Comparison of ENCODE assay signal across 12 mouse cellular contexts in the genomic region with DNA sequence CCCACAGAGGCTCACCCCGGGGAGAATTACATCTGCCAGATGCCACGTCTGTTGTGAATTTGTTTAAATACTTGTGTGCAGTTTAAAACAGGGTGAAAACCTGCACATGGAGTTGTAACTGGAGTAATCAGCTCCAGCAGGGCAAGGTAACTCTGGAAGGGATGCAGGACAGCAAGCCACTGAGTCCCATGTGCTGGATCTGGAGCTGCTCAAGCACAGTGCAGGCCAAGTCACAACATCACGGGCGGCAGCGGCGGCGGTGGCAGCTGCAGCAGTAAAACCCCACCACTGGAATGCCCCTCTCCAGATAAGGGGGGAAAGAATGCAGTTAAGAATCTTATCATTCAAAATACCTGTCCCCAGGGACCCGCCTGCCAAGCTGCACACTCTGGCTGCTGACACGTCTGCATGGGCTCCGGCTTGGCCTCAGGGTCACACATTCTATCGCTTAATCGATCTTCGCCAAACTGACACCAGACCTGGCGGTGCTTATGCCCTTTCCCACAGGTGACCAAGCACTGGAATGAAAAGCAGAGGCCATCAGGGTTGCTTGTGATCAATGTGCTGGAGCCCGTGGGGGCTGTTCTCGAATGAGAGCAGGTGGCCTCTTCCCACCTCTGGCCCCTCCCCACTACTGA. TPM values are rescaled to one million over a fixed set of nuclear protein-coding genes. Genes with fewer than 3 reads are reported as not detected.
DNase-seq lines count a peak whose midpoint lies in the region; ATAC-seq and TF ChIP-seq lines count a peak whose summit lies in the region.
"Had no signal": no experiment of that assay in that cellular context is flagged by ENCODE, and none has a peak within 500 bp of the region (broad histone marks: within the 10 kb centered on the region; RNA-seq: fewer than 3 reads in every experiment).

No protein-coding gene starts in this region.

- TF ChIP-seq CTCF in left cerebral cortex, adult 2 months (IDR thresholded peaks at IDR 0.05), result no peak

- WGBS in limb, embryonic 10.5 days, result 28% methylated on average over 16 of the region's 16 CpGs
- 21% methylated on average over 16 of the region's 16 CpGs for WGBS in stomach, embryonic 14.5 days

- H3K9me3 ChIP-seq in limb, embryonic 10.5 days (replicated peaks), result no peaks in the 10 kb centered on the region
- H3K9me3 ChIP-seq in stomach, embryonic 14.5 days (ENCODE audit: control insufficient read depth, low read depth, low read length), result no peaks in the 10 kb centered on the region
- H3K9me3 ChIP-seq: midbrain, embryonic 12.5 days had no signal

- intact Hi-C loops in left cerebral cortex, adult 2 months (cut with DNase I), result no loop called here
- intact Hi-C loops in left cerebral cortex, postnatal 25 days (cut with DNase I), result no loop called here

- H3K4me3 ChIP-seq in left cerebral cortex, adult 2 months, result no peak overlapping the region
- peak overlapping the region; percentile 24 for H3K4me3 ChIP-seq in limb, embryonic 10.5 days
- no peak overlapping the region for H3K4me3 ChIP-seq in stomach, embryonic 14.5 days (ENCODE audit: low read depth, low read length)
- H3K4me3 ChIP-seq: midbrain, embryonic 12.5 days had no signal

- no peak for DNase-seq in left cerebral cortex, adult 2 months (ENCODE audit: extremely low spot score in 1 of 2, low spot score in 2 of 2)
- DNase-seq in left cerebral cortex, postnatal 25 days (ENCODE audit: low spot score in 2 of 2), result no peak
- DNase-seq in forelimb bud, embryonic 11.5 days (ENCODE audit: low read depth, low spot score), result peak; percentile 59
- peak; percentile 57 for DNase-seq in limb, embryonic 10.5 days (ENCODE audit: low spot score)
- no peak for DNase-seq in natural killer cell, adult 2 months (ENCODE audit: low spot score in 2 of 2)
- no peak for DNase-seq in cerebellum, postnatal 4 days (ENCODE audit: low spot score in 2 of 2)
- no peak for DNase-seq in cerebellum, postnatal 14 days
- DNase-seq: cerebellum, adult 9-10 months; thymus, postnatal 14 days had no signal

- peaks cover 29% of the 10 kb centered on the region for H3K4me1 ChIP-seq in limb, embryonic 10.5 days
- peaks cover 22% of the 10 kb centered on the region for H3K4me1 ChIP-seq in stomach, embryonic 14.5 days (ENCODE audit: control insufficient read depth, insufficient read depth, low read length)
- H3K4me1 ChIP-seq: midbrain, embryonic 12.5 days had no signal

- no peak overlapping the region for H3K9ac ChIP-seq in stomach, embryonic 14.5 days (replicated peaks; ENCODE audit: low read depth, low read length)
- H3K9ac ChIP-seq: midbrain, embryonic 12.5 days had no signal

- H3K27ac ChIP-seq in left cerebral cortex, adult 2 months, result peak overlapping the region; percentile 64
- H3K27ac ChIP-seq in limb, embryonic 10.5 days, result 0 out of 2 replicates have a peak overlapping the region, but pooled peaks have one; percentile 50
- H3K27ac ChIP-seq in stomach, embryonic 14.5 days (ENCODE audit: low read length), result peak overlapping the region; percentile 95
- H3K27ac ChIP-seq: midbrain, embryonic 12.5 days had no signal

- H3K36me3 ChIP-seq in limb, embryonic 10.5 days, result peaks cover 2% of the 10 kb centered on the region; the same call in 1 of the 2 replicates
- H3K36me3 ChIP-seq in stomach, embryonic 14.5 days (ENCODE audit: control insufficient read depth, insufficient read depth, low read length), result peaks cover 4% of the 10 kb centered on the region; the same call in 1 of the 2 replicates
- H3K36me3 ChIP-seq: midbrain, embryonic 12.5 days had no signal

- peak overlapping the region; percentile 7; the same call in 1 of the 2 replicates for H3K4me2 ChIP-seq in stomach, embryonic 14.5 days (replicated peaks; ENCODE audit: low read depth, low read length)
- H3K4me2 ChIP-seq: midbrain, embryonic 12.5 days had no signal

- peak; percentile 67; the same call in 1 of the 2 replicates for ATAC-seq in stomach, embryonic 14.5 days (ENCODE audit: insufficient number of reproducible peaks, insufficient read depth, low FRiP score, low read depth)

- H3K27me3 ChIP-seq in limb, embryonic 10.5 days (ENCODE audit: low read depth, poor library complexity, severe bottlenecking), result no peaks in the 10 kb centered on the region
- no peaks in the 10 kb centered on the region for H3K27me3 ChIP-seq in stomach, embryonic 14.5 days (ENCODE audit: control insufficient read depth, insufficient read depth, low read length)
- H3K27me3 ChIP-seq: midbrain, embryonic 12.5 days had no signal

RNA-seq across cellular contexts. Expression of gene Gm15737, which starts 0.5 kb away (rescaled TPM):
- total RNA-seq in left cerebral cortex, adult 2 months (2021), result not detected
- total RNA-seq in left cerebral cortex, postnatal 25 days (2021), result not detected
- polyA plus RNA-seq in limb, embryonic 10.5 days (2016; fragmentation: Nextera tagmentation; extraction: Ambion mirVana), result not detected in 2 replicates
- polyA plus RNA-seq in stomach, embryonic 14.5 days (2014; fragmentation: Nextera tagmentation; extraction: Ambion mirVana), result 0.13 and 0.50 TPM in 2 replicates
- total RNA-seq: MEL had no signal
- polyA plus RNA-seq: midbrain, embryonic 12.5 days had no signal

RNA-seq across cellular contexts. Expression of gene A730049H05Rik, which starts 53.4 kb away (rescaled TPM):
- total RNA-seq in left cerebral cortex, adult 2 months (2021), result under 1 TPM; 0.14 to 0.16 TPM
- under 1 TPM in 1 of 2 experiments, not detected in 1; 0.16 TPM for total RNA-seq in left cerebral cortex, postnatal 25 days (2021)
- 0.30 and 0.39 TPM in 2 replicates for polyA plus RNA-seq in limb, embryonic 10.5 days (2016; fragmentation: Nextera tagmentation; extraction: Ambion mirVana)
- 0.56 and 1.5 TPM in 2 replicates for polyA plus RNA-seq in stomach, embryonic 14.5 days (2014; fragmentation: Nextera tagmentation; extraction: Ambion mirVana)
- total RNA-seq: MEL had no signal

Comparison
In these comparisons a context has a peak if more than half of its experiments do, and no peak if none do; other contexts are left out.
1. DNase-seq: peak in forelimb bud, embryonic 11.5 days (single experiment) and limb, embryonic 10.5 days (single experiment); none in left cerebral cortex, adult 2 months (0 of 2), left cerebral cortex, postnatal 25 days (0 of 2), natural killer cell, adult 2 months (0 of 2), cerebellum, postnatal 4 days (0 of 2) and cerebellum, postnatal 14 days (0 of 2).
2. Peak in every context shown above with its lines, with median percentiles within 50 percentile points of each other: H3K27ac ChIP-seq.